Mouse (Mus musculus) heart, embryonic 11.5 days (tissue): ENCODE data around the gene Dnajc5. TPM values are rescaled to one million over a fixed set of nuclear protein-coding genes. Genes with fewer than 3 reads are reported as not detected.

Experiments
- ATAC-seq: fragments of 200-750 bp; cut with Nextera tagmentation; replicated peaks from 2 replicates; pipeline ENCODE4 v1.8.0; 2017; ENCODE audit warnings: moderate library complexity; ENCODE audit not compliant: insufficient number of reproducible peaks, low FRiP score, low TSS enrichment
- H3K27ac ChIP-seq: fragments of 300-500 bp; sonication (generic); 2 replicates; pipeline ENCODE4 v1.5.1; 2014; ENCODE audit warnings: mild to moderate bottlenecking, low read depth, low read length
- H3K27me3 ChIP-seq: fragments of 300-500 bp; sonication (generic); 2 replicates; pipeline ENCODE4 v1.6.1; 2014; ENCODE audit warnings: mild to moderate bottlenecking, low read length, mixed read lengths; ENCODE audit not compliant: control insufficient read depth, insufficient read depth
- H3K36me3 ChIP-seq: fragments of 300-500 bp; sonication (generic); 2 replicates; pipeline ENCODE4 v1.6.1; 2014; ENCODE audit warnings: mild to moderate bottlenecking, low read length, moderate library complexity, mixed read lengths; ENCODE audit not compliant: control insufficient read depth, insufficient read depth
- H3K4me1 ChIP-seq: fragments of 300-500 bp; sonication (generic); 2 replicates; pipeline ENCODE4 v1.6.1; 2014; ENCODE audit warnings: low read length; ENCODE audit not compliant: control insufficient read depth, insufficient read depth
- H3K4me2 ChIP-seq: fragments of 300-500 bp; sonication (generic); 2 replicates; pipeline ENCODE4 v1.6.1; 2014; ENCODE audit warnings: mild to moderate bottlenecking, moderate library complexity
- H3K4me3 ChIP-seq: fragments of 300-500 bp; sonication (generic); 2 replicates; pipeline ENCODE4 v1.5.1; 2014; ENCODE audit warnings: low read depth, low read length
- H3K9ac ChIP-seq: fragments of 300-500 bp; sonication (generic); 2 replicates; pipeline ENCODE4 v1.6.1; 2014; ENCODE audit warnings: mild to moderate bottlenecking, low read depth, low read length, moderate library complexity
- H3K9me3 ChIP-seq: fragments of 300-500 bp; sonication (generic); replicated peaks from 2 replicates; pipeline ENCODE4 v1.6.1; 2016; ENCODE audit warnings: low read length; ENCODE audit not compliant: control insufficient read depth
- WGBS: fragments of 180-500 bp; shearing (Covaris S2); extraction: QIAGEN DNeasy Blood & Tissue Kit; methylation state at CpG from one replicate; pipeline ENCODE4 v1.1.7; 2014; ENCODE audit not compliant: insufficient replicate concordance; 5-methylcytosine and 5-hydroxymethylcytosine counted together
- polyA plus RNA-seq: library from polyadenylated mRNA; unstranded; fragments of >200 nt; fragmentation: Nextera tagmentation; extraction: Ambion mirVana; gene quantifications from 2 replicates; pipeline ENCODE4 v1.2.1, GENCODE M21; 2014

The Dnajc5 gene
- polyA plus RNA-seq, 1 experiment from 2014 or later, result 69.0 TPM

GRCm38 (mm10) chr2:181525526-181525925 lies 5.2 kb downstream of the Dnajc5 start:
- Histone ChIP-seq H3K4me2 (no peak overlapping the region), H3K27me3 (no peaks in the 10 kb centered on the region), H3K4me1 (peaks cover 11% of the 10 kb centered on the region), H3K27ac (no peak overlapping the region), H3K9me3 (no peaks in the 10 kb centered on the region), H3K4me3 (no peak overlapping the region), H3K9ac (no peak overlapping the region), H3K36me3 (peaks cover 5% of the 10 kb centered on the region; the same call in 1 of the 2 replicates)
- ATAC-seq, result no peak
- 80% methylated on average over 5 of the region's 5 CpGs for WGBS

- Histone ChIP-seq H3K36me3 (peaks cover 5% of the 10 kb centered on the region; the same call in 1 of the 2 replicates), H3K4me3 (no peak overlapping the region), H3K4me1 (no peaks in the 10 kb centered on the region; the same call in 1 of the 2 replicates), H3K4me2 (no peak overlapping the region), H3K27me3 (no peaks in the 10 kb centered on the region), H3K9me3 (no peaks in the 10 kb centered on the region), H3K27ac (no peak overlapping the region), H3K9ac (no peak overlapping the region)
- ATAC-seq, result no peak
- WGBS, result 83% methylated on average over 1 of the region's 1 CpGs
These were observed 8.8 kb downstream of the Dnajc5 start for GRCm38 (mm10) chr2:181529076-181529475.

GRCm38 (mm10) chr2:181532589-181532988 lies 12.3 kb downstream of the Dnajc5 start:
- no peak overlapping the region for H3K27ac ChIP-seq
- H3K36me3 ChIP-seq, result peaks cover 5% of the 10 kb centered on the region; the same call in 1 of the 2 replicates
- no peak for ATAC-seq
- no peaks in the 10 kb centered on the region for H3K27me3 ChIP-seq
- no peak overlapping the region for H3K4me3 ChIP-seq
- H3K9me3 ChIP-seq, result no peaks in the 10 kb centered on the region
- peaks cover 2% of the 10 kb centered on the region; the same call in 1 of the 2 replicates for H3K4me1 ChIP-seq
- H3K9ac ChIP-seq, result no peak overlapping the region
- no peak overlapping the region for H3K4me2 ChIP-seq
- WGBS, result 94% methylated on average over 3 of the region's 3 CpGs

GRCm38 (mm10) chr2:181536410-181536809 lies 16.1 kb downstream of the Dnajc5 start:
- Histone ChIP-seq H3K27ac (no peak overlapping the region), H3K9me3 (no peaks in the 10 kb centered on the region), H3K27me3 (no peaks in the 10 kb centered on the region), H3K36me3 (no peaks in the 10 kb centered on the region; the same call in 1 of the 2 replicates), H3K4me1 (peaks cover 8% of the 10 kb centered on the region; the same call in 1 of the 2 replicates), H3K9ac (no peak overlapping the region), H3K4me3 (no peak overlapping the region), H3K4me2 (no peak overlapping the region)
- ATAC-seq, result no peak
- WGBS, result 85% methylated on average over 2 of the region's 2 CpGs

- no peak overlapping the region for H3K9ac ChIP-seq
- H3K4me1 ChIP-seq, result peaks cover 8% of the 10 kb centered on the region; the same call in 1 of the 2 replicates
- no peaks in the 10 kb centered on the region for H3K27me3 ChIP-seq
- no peaks in the 10 kb centered on the region; the same call in 1 of the 2 replicates for H3K36me3 ChIP-seq
- no peak overlapping the region for H3K4me3 ChIP-seq
- H3K27ac ChIP-seq, result peak overlapping the region; percentile 55
- H3K4me2 ChIP-seq, result peak overlapping the region; percentile 3; the same call in 1 of the 2 replicates
- 75% methylated on average over 2 of the region's 2 CpGs for WGBS
- no peaks in the 10 kb centered on the region for H3K9me3 ChIP-seq
- ATAC-seq, result peak; percentile 78
These were observed 17.3 kb downstream of the Dnajc5 start for GRCm38 (mm10) chr2:181537444-181538047.

GRCm38 (mm10) chr2:181541761-181542380 lies 21.6 kb downstream of the Dnajc5 start:
- no peaks in the 10 kb centered on the region for H3K27me3 ChIP-seq
- no peak overlapping the region for H3K27ac ChIP-seq
- no peaks in the 10 kb centered on the region for H3K9me3 ChIP-seq
- H3K9ac ChIP-seq, result no peak overlapping the region
- H3K4me1 ChIP-seq, result peaks cover 10% of the 10 kb centered on the region; the same call in 1 of the 2 replicates
- H3K36me3 ChIP-seq, result no peaks in the 10 kb centered on the region; the same call in 1 of the 2 replicates
- 91% methylated on average over 6 of the region's 6 CpGs for WGBS
- H3K4me2 ChIP-seq, result no peak overlapping the region
- no peak for ATAC-seq
- H3K4me3 ChIP-seq, result no peak overlapping the region

GRCm38 (mm10) chr2:181546142-181546541 lies 25.9 kb downstream of the Dnajc5 start:
- WGBS, result 90% methylated on average over 7 of the region's 7 CpGs
- Histone ChIP-seq H3K4me3 (no peak overlapping the region), H3K36me3 (peaks cover 24% of the 10 kb centered on the region), H3K4me2 (no peak overlapping the region), H3K9me3 (no peaks in the 10 kb centered on the region), H3K27ac (no peak overlapping the region), H3K27me3 (no peaks in the 10 kb centered on the region), H3K4me1 (0 out of 2 replicates have a peak, but pooled peaks cover 3% of the 10 kb centered on the region), H3K9ac (no peak overlapping the region)
- ATAC-seq, result no peak

- Histone ChIP-seq H3K4me2 (no peak overlapping the region), H3K9ac (no peak overlapping the region), H3K36me3 (peaks cover 38% of the 10 kb centered on the region), H3K4me1 (0 out of 2 replicates have a peak, but pooled peaks cover 3% of the 10 kb centered on the region), H3K4me3 (no peak overlapping the region), H3K27me3 (no peaks in the 10 kb centered on the region), H3K27ac (no peak overlapping the region), H3K9me3 (no peaks in the 10 kb centered on the region)
- ATAC-seq, result no peak
- 82% methylated on average over 1 of the region's 1 CpGs for WGBS
These were observed 27.9 kb downstream of the Dnajc5 start for GRCm38 (mm10) chr2:181548227-181548626.
